Mouse (Mus musculus): ENCODE measurements around the gene Rps19.

DNA sequence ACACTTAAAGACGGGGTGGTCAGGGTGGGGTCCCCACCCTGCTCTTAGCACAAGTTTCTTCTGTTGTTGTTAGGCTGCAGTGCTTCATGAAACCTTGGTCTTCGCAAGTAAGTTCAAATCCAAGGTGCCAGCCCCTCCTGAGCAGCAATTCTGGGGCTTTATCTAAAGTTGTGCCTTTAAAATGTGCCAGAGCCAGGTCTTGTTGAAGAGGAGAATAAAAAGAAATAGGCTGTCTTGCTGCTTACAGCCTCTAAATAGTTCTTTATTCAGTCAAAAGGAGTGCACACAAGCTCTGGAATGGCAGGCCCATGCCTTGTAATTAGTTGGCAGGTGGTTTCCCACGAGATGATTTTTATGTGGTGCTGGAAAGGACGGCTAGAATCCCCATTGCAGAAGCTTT, 2.9 kb downstream of the Rps19 start:
- TF ChIP-seq CTCF (IDR thresholded peaks at IDR 0.05; ENCODE audit: extremely low read depth, insufficient read length, insufficient replicate concordance, low read depth, low read length) (no peak), POLR2A (IDR thresholded peaks at IDR 0.05; ENCODE audit: low read depth, low read length) (no peak)
